In the genomic region with DNA sequence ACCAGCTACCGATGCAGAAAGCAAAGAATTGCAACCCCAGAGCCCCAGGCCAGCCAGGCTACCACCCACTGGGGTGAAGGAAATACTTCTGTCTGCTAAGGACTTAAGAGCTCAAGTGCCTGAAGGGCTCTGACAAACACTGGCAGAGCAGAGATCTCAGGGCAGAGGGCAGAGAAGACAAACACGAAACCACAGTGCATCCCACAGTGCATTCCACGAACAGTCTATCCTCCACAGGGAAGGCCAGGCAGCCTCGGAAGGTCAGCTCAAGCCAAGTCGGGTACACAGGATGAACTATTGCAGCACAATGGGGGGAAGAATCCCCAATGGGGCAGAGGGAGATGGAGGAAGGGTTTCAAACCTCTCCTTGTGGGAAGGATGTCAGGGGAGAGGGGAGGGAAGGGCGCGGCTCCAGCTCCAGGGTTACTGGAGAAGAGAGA, we compare ENCODE assay signal across 10 mouse cellular contexts.
DNase-seq lines count a peak whose midpoint lies in the region; ATAC-seq and TF ChIP-seq lines count a peak whose summit lies in the region.
"Had no signal": no experiment of that assay in that cellular context is flagged by ENCODE, and none has a peak within 500 bp of the region (broad histone marks: within the 10 kb centered on the region; RNA-seq: fewer than 3 reads in every experiment).

No protein-coding gene starts in this region.

- no peak overlapping the region for H3K27ac ChIP-seq in hindbrain, embryonic 11.5 days (ENCODE audit: low read depth, low read length)
- no peak overlapping the region for H3K27ac ChIP-seq in hindbrain, postnatal 0 days
- peak overlapping the region; percentile 56; the same call in 1 of the 2 replicates for H3K27ac ChIP-seq in heart, postnatal 0 days (ENCODE audit: low read depth)

- no peak for TF ChIP-seq CTCF in hindbrain, postnatal 0 days (IDR thresholded peaks at IDR 0.05; ENCODE audit: low read depth)
- TF ChIP-seq CTCF in heart, postnatal 0 days (IDR thresholded peaks at IDR 0.05; ENCODE audit: low read depth) = no peak

- H3K9ac ChIP-seq in hindbrain, embryonic 11.5 days (ENCODE audit: low read depth, low read length) = no peak overlapping the region
- H3K9ac ChIP-seq in hindbrain, postnatal 0 days (replicated peaks; ENCODE audit: low read length) = no peak overlapping the region
- H3K9ac ChIP-seq in heart, postnatal 0 days (replicated peaks; ENCODE audit: low read depth, low read length) = no peak overlapping the region

- no peaks in the 10 kb centered on the region for H3K4me1 ChIP-seq in hindbrain, embryonic 11.5 days (replicated peaks; ENCODE audit: control insufficient read depth, insufficient read depth, low read length)
- no peaks in the 10 kb centered on the region for H3K4me1 ChIP-seq in hindbrain, postnatal 0 days (ENCODE audit: insufficient read depth, low read length)
- H3K4me1 ChIP-seq in heart, postnatal 0 days (ENCODE audit: control insufficient read depth, insufficient read depth) = peaks cover 8% of the 10 kb centered on the region; the same call in 1 of the 2 replicates

- no peaks in the 10 kb centered on the region for H3K27me3 ChIP-seq in hindbrain, embryonic 11.5 days (ENCODE audit: control insufficient read depth, insufficient read depth, low read length)
- H3K27me3 ChIP-seq in hindbrain, postnatal 0 days (ENCODE audit: insufficient read depth, low read length) = no peaks in the 10 kb centered on the region
- H3K27me3 ChIP-seq in heart, postnatal 0 days (ENCODE audit: control insufficient read depth, insufficient read depth, low read length) = no peaks in the 10 kb centered on the region

- intact Hi-C loops in left cerebral cortex, postnatal 4 days (cut with DNase I) = no loop called here
- intact Hi-C loops in left cerebral cortex, postnatal 10 days (cut with DNase I) = no loop called here

- H3K4me3 ChIP-seq in hindbrain, embryonic 11.5 days (ENCODE audit: low read depth, low read length) = no peak overlapping the region
- no peak overlapping the region for H3K4me3 ChIP-seq in hindbrain, postnatal 0 days (ENCODE audit: low read length)
- no peak overlapping the region for H3K4me3 ChIP-seq in heart, postnatal 0 days (ENCODE audit: low read depth, low read length)

- TF ChIP-seq EP300 in heart, postnatal 0 days (IDR thresholded peaks at IDR 0.05; ENCODE audit: low read depth) = no peak

- WGBS in hindbrain, embryonic 11.5 days = 8% methylated on average over 7 of the region's 7 CpGs
- 9% methylated on average over 7 of the region's 7 CpGs for WGBS in hindbrain, postnatal 0 days
- WGBS in heart, postnatal 0 days = 21% methylated on average over 7 of the region's 7 CpGs

- ATAC-seq in hindbrain, embryonic 11.5 days (ENCODE audit: low FRiP score) = no peak
- no peak for ATAC-seq in hindbrain, postnatal 0 days
- no peak; the same call in 1 of the 2 replicates for ATAC-seq in heart, postnatal 0 days (ENCODE audit: insufficient read depth, low read depth)

- H3K36me3 ChIP-seq in hindbrain, embryonic 11.5 days (ENCODE audit: control insufficient read depth, insufficient read depth, low read length) = no peaks in the 10 kb centered on the region
- no peaks in the 10 kb centered on the region for H3K36me3 ChIP-seq in hindbrain, postnatal 0 days (ENCODE audit: insufficient read depth, low read length)
- no peaks in the 10 kb centered on the region for H3K36me3 ChIP-seq in heart, postnatal 0 days (replicated peaks; ENCODE audit: control insufficient read depth, insufficient read depth, low read length)

- no peaks in the 10 kb centered on the region for H3K9me3 ChIP-seq in hindbrain, embryonic 11.5 days (ENCODE audit: control insufficient read depth, low read length)
- H3K9me3 ChIP-seq in hindbrain, postnatal 0 days (ENCODE audit: low read length) = no peaks in the 10 kb centered on the region
- H3K9me3 ChIP-seq in heart, postnatal 0 days (replicated peaks; ENCODE audit: control insufficient read depth, low read length) = no peaks in the 10 kb centered on the region

- DNase-seq in hindbrain, embryonic 11.5 days (ENCODE audit: low spot score) = peak; percentile 21
- DNase-seq in hindbrain, postnatal 0 days (ENCODE audit: low spot score) = no peak
- peak; percentile 68 for DNase-seq in R1 (ENCODE audit: low read depth, low spot score)
- DNase-seq in heart, postnatal 0 days (ENCODE audit: low spot score) = peak; percentile 18
- DNase-seq in mesoderm, embryonic 11.5 days (ENCODE audit: low read depth, low spot score) = peak; percentile 41
- no peak for DNase-seq in left cerebral cortex, postnatal 4 days
- DNase-seq in cerebellum, postnatal 25 days = no peak
- no peak for DNase-seq in left cerebral cortex, postnatal 10 days (ENCODE audit: extremely low spot score in 1 of 2, low spot score in 2 of 2)
- DNase-seq: cerebellum, postnatal 10 days; kidney, adult 18-20 months had no signal

- H3K4me2 ChIP-seq in hindbrain, embryonic 11.5 days (replicated peaks; ENCODE audit: low read depth, low read length) = no peak overlapping the region
- no peak overlapping the region for H3K4me2 ChIP-seq in hindbrain, postnatal 0 days (ENCODE audit: low read depth, low read length)
- no peak overlapping the region for H3K4me2 ChIP-seq in heart, postnatal 0 days (ENCODE audit: low read depth, low read length)

Comparison
In these comparisons a context has a peak if more than half of its experiments do, and no peak if none do; other contexts are left out.
1. DNase-seq: peak in hindbrain, embryonic 11.5 days (single experiment), R1 (single experiment), heart, postnatal 0 days (single experiment) and mesoderm, embryonic 11.5 days (single experiment); none in hindbrain, postnatal 0 days (single experiment), left cerebral cortex, postnatal 4 days (single experiment), cerebellum, postnatal 25 days (0 of 2) and left cerebral cortex, postnatal 10 days (0 of 2).